ENCODE assay signal across 19 mouse cellular contexts in the genomic region with DNA sequence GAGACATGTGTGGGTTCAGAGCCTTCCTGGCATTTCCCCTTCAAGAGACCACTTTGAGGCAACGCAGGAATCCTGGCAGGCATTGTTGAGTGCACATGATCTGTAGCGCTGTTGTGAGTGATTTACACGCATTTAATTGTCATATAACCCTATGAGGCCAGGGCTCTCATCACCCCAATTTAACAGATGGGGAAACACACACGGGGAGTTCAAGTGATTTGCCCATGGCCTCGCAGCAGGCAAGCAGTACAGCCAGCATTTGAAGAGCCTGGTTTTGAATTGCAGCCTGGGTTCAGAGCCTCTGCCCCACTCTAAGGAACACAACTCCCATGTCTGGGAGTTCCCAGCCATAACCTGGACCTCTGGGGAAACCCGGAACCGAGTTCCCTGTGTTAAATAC.
"Had no signal": no experiment of that assay in that cellular context is flagged by ENCODE, and none has a peak within 500 bp of the region (broad histone marks: within the 10 kb centered on the region; RNA-seq: fewer than 3 reads in every experiment).

No protein-coding gene starts in this region.

- H3K4me3 ChIP-seq: left cerebral cortex, adult 2 months; limb, embryonic 12.5 days; limb, embryonic 15.5 days; liver, embryonic 12.5 days; liver, embryonic 15.5 days; lung, embryonic 15.5 days; megakaryocyte, embryonic 14.5 days; neural tube, embryonic 13.5 days had no signal

- ATAC-seq: liver, embryonic 12.5 days had no signal

- H3K36me3 ChIP-seq: limb, embryonic 12.5 days; limb, embryonic 15.5 days; liver, embryonic 12.5 days; liver, embryonic 15.5 days; lung, embryonic 15.5 days; neural tube, embryonic 13.5 days had no signal

- H3K9me3 ChIP-seq: limb, embryonic 12.5 days; limb, embryonic 15.5 days; liver, embryonic 12.5 days; liver, embryonic 15.5 days; lung, embryonic 15.5 days; neural tube, embryonic 13.5 days had no signal

- H3K9ac ChIP-seq: limb, embryonic 12.5 days; limb, embryonic 15.5 days; liver, embryonic 12.5 days; liver, embryonic 15.5 days; lung, embryonic 15.5 days; neural tube, embryonic 13.5 days had no signal

- H3K27ac ChIP-seq: left cerebral cortex, adult 2 months; limb, embryonic 12.5 days; limb, embryonic 15.5 days; liver, embryonic 12.5 days; liver, embryonic 15.5 days; lung, embryonic 15.5 days; neural tube, embryonic 13.5 days had no signal

- H3K4me2 ChIP-seq: limb, embryonic 12.5 days; limb, embryonic 15.5 days; liver, embryonic 12.5 days; liver, embryonic 15.5 days; lung, embryonic 15.5 days; midbrain, embryonic 11.5 days; neural tube, embryonic 13.5 days had no signal

- DNase-seq: kidney, adult 11 months; kidney, adult 8-10 months; kidney, postnatal 25 days; layer of hippocampus, postnatal 36 days; lung, adult 18-20 months; lung, postnatal 10 days; lung, postnatal 36 days; midbrain, embryonic 14.5 days; thymus, adult 18-20 months; thymus, postnatal 36 days had no signal

- H3K4me1 ChIP-seq: liver, embryonic 15.5 days; megakaryocyte, embryonic 14.5 days had no signal
